Mouse (Mus musculus): ENCODE measurements around the gene Klrb1.

DNA sequence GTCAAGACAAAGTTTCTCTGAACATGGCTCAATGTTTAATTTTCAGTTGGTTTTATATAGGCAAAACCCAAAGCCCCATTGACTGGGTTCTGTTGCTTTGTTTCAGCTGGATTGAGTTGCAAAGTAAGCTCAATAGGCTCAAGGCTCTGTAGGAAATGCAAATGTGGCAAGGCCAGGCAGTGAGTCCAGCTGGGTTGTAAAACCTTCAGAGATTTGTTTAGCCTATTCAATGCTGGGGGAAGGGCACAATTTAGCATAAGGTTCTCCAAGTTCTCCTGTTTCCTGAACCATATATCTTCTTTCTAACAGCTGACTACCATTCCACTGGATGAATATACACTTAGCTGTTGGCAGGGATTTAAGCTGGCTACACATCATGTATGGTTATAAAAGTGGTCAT lies 12.0 kb upstream of the Klrb1 start:
- no peak for TF ChIP-seq EP300 (IDR thresholded peaks at IDR 0.05; ENCODE audit: insufficient read depth, low read depth, low read length)
- TF ChIP-seq CTCF (IDR thresholded peaks at IDR 0.05) = no peak
